Mouse (Mus musculus) stomach, postnatal 0 days (tissue): ENCODE results near the gene Sbf2.
"Not testable (repeated sequence)": the region's sequence is repeated elsewhere in the genome, so short reads cannot be mapped to it uniquely, and the experiment has no call there.

ENCODE experiments used
- CTCF ChIP-seq: IDR thresholded peaks from 2 replicates; pipeline ENCODE4 v1.5.1; 2016; ENCODE audit warnings: antibody characterized with exemption, low read depth, mild to moderate bottlenecking, moderate library complexity
- EP300 ChIP-seq: optimal IDR thresholded peaks from 2 replicates; pipeline ENCODE3; 2016; ENCODE audit warnings: antibody characterized with exemption

DNA sequence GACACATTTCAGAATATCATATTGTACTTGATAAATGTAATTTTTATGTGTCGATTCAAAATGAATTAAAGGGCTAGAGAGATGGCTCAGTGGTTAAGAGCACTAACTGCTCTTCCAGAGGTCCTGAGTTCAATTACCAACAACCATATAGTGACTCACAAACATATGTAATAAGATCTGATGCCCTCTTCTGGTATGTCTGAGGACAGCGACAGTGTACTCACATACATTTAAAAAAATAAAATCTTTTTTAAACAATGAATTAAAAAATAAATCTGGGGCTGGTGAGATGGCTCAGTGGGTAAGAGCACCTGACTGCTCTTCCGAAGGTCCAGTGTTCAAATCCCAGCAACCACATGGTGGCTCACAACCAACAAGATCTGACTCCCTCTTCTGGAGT, 20.7 kb downstream of the Sbf2 start:
- TF ChIP-seq CTCF: peak; percentile 25; the same call in 1 of the 2 replicates
- not testable (repeated sequence) for TF ChIP-seq EP300
